Mouse (Mus musculus) kidney, adult 18-20 months (tissue): ENCODE data around the gene Bpi.

ENCODE experiments used
- DNase-seq: peaks from one replicate; pipeline ENCODE4 v3.0.0; 2021

Bpi gene

DNA sequence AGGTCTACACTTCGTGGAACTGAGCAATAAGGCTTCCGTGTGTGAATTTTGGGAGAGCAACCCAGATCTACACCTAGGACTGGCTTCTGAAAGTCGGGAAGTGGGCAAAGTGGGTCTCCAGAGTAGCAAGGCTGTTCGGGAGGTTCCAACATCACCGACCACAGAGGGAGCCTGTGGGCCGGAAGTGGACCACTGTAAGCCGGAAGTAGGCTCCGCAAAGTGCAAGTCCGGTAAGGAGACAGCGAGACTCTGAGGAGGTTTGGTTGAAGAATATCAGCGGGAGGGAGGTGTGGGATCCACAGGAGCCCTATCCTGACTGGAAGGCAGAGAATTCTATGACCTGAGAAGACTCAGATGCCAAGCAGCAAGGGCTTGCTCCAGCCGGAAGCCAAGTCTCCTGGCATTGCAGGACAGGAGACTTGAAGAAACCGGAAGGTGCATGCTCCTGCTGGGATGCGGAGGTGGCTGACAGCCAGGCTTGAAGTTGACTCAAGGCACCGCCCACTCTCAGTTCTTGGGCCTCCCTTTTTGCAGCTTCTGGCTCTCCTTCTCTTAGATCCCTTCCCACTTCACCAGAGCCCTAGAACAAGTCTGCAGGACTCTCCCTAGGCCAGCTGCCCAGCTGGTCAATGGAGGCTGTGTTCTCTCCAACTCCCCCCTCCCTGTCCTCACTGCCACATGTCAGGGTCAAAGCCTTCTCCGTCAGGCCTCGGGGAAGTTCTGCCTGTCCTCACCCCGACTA lies 14.6 kb upstream of the Bpi start:
- no peak for DNase-seq

- DNase-seq, result no peak
Measured at GRCm38 (mm10) chr2:158245072-158245817, 12.6 kb upstream of the Bpi start.

DNA sequence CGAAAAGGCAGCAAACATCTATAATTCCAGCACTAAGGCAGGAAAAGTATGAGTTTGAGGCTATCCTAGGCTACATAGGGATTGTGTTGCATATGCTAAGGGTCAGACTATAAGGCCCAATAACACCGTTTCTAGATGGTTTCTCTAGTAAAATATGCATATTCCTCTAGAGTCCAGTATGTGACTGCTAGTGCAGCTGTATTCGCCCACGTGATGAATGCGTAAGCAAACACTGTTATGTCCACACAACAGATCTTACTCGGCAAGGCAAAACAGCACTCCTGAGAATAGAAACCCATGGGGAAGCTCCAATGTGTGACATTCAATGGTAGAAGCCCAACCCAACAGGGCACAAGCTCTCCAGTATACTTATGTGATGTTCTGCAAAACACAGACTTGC lies 10.0 kb upstream of the Bpi start:
- no peak for DNase-seq

DNA sequence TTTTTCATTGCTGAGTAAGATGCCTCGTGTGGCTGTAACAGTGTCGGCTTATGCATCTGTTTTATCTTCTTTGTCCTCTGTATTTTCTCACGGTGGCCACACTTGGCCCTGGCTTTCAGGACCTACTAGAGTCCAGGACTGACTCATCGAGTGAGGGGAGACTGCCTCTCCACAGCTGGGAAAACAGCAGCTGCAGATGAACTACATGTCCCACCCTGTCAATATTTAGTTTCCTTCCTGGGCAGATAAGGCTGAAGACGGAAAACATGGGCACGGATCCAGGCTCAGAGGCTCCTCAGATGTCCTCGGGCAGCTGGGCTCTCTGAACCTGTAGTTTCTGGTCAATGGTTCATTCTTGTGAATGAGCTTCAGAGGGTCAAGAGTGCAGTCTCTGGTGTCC lies 9.6 kb upstream of the Bpi start:
- DNase-seq, result no peak

DNA sequence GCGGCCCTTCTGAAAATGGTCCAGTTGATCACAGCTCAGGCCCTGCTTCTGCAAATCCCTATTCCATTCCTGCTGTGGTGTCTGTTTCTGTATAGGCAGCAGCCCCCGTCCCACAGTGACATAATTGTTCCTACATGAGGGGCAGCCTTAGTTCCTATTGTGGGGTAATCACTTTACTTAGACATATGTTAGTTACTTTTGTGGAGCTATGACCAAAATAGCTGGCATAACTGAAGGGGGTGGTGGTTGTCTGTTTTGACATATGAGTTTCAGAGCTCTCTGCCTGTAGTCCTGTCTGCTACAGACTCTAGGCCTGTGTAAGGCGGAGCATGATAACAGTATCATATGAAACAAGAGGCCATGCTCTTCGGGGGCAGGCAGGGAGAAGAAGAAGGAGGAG lies 7.3 kb upstream of the Bpi start:
- DNase-seq, result no peak

- no peak for DNase-seq
Measured at GRCm38 (mm10) chr2:158253806-158254205, 4.1 kb upstream of the Bpi start.

DNA sequence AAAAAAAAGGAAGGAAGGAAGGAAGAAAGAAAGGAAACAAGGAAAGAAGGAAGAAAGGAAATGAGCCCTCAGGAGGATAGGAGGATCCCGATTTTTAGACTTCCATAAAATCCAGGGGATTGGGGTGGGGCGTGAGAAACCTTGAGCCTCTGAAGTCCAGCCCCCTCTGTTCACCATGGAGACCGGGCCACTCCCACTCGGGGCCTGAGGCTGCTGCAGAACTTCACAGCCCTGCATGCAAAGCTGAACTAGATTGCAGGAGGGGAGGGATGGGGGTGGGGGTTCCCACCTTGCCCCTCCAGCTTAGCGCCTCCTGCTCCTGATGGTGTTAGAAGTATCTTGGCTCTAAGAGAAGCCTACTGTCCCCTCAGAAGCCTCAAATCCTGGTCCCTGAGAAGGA lies 1.0 kb upstream of the Bpi start:
- DNase-seq, result no peak

DNA sequence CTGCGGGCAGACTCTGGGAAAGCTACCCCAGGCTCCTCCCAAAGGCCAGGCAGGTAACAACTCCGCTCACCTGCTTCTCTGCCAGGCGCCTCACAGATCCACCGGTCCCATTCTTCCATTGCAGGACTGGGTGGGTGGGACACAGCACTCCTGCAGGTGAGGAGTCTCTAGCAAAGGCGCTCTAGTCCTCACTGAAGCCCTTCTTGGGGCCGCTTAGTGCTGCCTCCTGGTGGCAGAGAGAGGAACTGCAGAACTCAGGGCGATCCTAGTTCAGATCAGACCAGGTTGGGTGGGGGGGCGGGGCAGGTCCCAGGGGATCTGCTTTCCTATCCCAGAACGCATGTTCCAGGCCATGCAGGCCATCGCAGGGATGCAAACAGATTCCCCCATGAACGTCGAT lies 887 bp downstream of the Bpi start:
- peak; percentile 78 for DNase-seq

DNA sequence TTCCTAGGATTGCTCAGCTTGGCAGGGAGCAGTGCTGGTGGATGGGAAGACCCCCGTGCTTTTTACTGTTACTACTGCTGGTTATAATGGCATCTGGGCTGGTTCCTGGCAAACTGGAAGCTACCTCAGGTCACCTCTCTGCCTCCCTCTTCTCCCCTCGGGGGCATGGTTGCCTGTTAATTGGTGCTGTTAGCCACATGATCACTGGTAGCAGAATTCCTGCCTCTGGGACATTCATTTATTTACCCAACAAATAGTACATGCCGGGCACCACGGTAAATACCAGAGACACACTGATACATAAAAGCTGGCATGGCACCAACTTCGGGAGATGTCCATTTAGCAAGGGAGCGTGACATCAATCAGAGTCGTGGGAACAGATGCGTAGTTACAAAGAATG lies 1.6 kb downstream of the Bpi start:
- no peak for DNase-seq

- no peak for DNase-seq
Measured at GRCm38 (mm10) chr2:158264877-158265276, 7.0 kb downstream of the Bpi start.

DNA sequence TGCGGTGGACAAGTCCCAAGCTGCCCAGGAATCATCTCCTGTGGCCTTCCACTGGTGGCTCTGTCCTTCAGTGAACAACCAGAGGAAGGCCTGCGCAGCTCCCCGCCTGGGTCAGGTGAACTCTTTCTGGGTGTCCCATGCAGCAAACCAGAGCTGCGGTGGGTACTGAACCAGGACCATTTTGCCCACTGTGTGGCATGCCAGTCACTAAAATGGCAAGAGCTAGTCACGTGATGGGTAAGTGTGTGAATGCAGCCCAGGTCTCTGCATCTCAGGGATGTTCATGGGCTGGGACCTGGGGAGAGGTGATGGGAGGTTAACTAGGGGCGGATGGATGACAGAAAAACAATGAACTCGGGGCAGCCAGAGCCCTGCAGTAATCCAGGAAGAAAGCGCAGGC lies 12.1 kb downstream of the Bpi start:
- DNase-seq, result no peak

DNA sequence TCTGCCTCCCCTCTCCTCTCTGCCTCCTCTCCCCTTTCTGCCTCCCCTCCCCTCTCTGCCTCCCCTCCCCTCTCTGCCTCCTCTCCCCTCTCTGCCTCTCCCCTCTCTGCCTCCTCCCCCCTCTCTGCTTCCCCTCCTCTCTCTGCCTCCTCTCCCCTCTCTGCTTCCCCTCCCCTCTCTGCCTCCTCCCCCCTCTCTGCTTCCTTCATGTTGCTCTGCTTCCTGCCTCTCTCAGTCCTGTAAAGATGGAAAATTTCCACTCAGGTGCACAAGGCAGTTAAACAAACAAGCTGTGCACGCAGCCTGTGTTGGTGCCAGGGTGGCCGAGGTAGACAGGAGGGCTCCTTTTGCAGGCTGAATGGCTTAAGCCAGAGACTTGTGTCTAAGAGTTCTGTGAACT lies 15.8 kb downstream of the Bpi start:
- DNase-seq, result no peak

DNA sequence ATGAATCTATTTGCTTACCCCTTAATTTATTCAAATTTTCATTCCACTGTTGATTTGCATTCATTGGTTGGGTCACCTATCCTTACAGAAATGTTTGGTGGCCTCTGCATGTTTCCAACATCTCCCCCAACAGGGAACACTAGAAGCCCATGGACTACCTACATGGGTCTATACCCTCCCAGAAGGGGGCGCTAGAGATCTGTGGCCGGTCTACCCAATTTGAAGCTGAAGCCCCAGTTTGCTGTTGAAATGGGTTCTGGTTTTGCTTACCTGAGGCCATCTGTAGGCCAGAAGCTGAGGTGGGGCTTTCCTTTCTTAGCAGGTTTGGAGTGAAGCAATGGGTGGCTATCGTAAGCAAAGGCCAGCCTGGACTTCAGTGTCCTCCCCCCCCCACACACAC lies 17.5 kb downstream of the Bpi start:
- no peak for DNase-seq

DNA sequence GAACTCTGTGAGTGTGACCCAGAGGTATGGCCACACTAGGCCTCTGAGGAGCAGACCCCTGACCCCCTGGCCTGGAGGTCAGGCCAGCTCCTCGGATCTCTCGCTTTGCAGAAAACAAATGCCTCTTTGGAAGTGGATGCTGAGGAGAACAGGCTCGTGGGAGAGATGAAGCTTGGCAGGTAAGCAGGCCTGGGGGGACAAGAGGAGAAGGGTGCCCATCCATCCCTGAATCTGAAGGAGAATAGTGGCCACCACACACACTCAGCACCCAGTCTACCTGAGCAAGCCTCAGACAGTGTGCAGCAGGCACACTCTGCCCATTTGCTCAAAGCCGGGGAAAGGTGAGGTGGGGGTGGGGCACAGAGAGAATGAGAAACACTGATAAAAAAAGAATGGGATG lies 17.9 kb downstream of the Bpi start:
- no peak for DNase-seq

DNA sequence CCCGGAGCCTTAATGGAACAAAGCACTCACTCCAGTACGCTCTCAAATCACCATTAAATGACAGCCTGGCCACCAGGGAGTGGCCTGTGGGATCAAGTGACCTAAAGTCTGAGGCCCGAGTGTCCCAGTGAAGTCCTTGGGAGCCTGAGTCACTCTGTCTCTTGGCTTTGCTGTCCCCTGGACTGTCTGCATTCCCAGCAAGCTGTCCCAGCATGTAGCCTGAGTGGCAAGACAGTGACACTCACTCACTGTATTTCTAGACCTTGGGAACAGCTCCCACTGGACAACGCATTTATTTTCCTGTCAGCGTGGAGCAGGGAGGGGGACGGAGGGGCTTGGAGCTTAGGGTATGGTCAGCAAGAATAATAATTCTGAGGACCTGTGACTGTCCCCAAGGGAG lies 18.6 kb downstream of the Bpi start:
- no peak for DNase-seq

- no peak for DNase-seq
Measured at GRCm38 (mm10) chr2:158276878-158277277, 19.0 kb downstream of the Bpi start.

GRCm38 (mm10) chr2:158279656-158280055 lies 21.8 kb downstream of the Bpi start:
- no peak for DNase-seq

DNA sequence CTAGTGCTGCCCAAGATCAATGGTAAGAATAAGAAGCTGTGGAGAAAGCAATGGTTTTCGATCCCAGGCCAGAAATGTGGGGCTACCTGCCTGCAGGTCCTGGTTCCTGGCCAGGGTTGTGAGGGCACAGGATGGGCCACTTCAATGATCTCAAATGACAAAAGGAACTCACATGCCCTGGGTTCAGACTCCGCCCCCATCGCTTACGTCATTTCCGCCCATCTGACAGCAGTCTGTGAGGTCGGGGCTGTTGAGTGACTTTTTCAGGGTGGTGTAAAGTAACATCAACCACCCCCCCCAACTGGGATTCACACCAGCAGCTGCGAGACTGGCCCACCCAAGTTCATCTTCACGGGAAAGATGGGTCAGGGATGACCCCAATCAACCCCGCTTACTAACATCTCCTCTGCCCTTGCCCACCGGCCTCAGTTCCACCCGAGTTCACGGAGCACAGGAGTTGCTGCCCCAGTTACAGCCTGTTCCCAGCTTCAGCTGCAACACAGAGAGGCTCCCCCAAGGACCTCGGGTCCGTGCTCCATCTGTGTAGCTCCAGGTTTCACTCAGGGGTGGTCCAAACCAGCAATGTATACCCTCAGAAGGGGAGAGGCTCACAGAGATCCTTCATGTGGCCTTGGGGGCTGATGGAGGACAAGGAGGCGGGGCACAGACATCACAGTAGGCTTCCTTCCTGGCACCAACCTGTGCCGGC lies 23.8 kb downstream of the Bpi start:
- no peak for DNase-seq

- DNase-seq, result no peak
Measured at GRCm38 (mm10) chr2:158283136-158283535, 25.2 kb downstream of the Bpi start.

DNA sequence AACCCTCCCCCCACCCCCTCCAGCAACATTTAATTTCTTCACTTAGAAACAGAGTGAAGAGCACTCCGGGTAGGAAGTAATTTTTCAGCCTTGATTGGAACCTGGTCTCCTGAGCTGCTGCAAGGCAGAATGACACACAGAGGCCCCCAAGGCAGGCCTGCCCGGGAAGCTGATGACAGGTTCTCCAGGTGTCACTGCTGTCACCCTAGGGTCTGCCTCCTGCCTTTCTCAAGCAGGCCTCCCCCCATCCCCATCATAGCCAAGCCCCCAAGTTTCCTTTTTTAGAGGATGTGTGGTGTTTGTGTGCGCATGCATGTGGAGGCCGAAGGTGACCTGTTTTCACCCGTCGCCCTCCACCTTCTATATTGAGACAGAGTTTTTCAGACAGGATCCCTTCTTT lies 25.9 kb downstream of the Bpi start:
- no peak for DNase-seq

GRCm38 (mm10) chr2:158284571-158284970 lies 26.7 kb downstream of the Bpi start:
- DNase-seq, result peak; percentile 64

DNA sequence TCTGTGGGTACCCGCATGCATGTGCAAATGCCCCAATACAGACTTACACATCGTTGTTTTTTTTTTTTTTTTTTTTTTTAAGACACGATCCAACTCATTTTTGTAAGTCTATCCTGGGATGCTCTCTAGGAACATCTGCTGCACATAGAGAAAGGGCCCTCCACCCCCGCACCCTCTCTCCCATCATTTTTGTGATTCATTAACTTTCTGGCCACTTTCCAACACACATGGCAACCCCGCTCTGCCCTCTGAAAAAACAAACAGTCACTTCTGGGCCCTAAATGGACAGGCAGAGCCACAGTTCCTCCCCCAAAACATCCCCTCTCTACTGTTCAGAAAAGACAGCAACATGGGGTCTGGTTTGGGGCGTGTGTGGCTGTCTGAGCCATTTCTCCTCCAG lies 27.8 kb downstream of the Bpi start:
- DNase-seq, result no peak

GRCm38 (mm10) chr2:158295700-158296099 lies 37.8 kb downstream of the Bpi start:
- no peak for DNase-seq

DNA sequence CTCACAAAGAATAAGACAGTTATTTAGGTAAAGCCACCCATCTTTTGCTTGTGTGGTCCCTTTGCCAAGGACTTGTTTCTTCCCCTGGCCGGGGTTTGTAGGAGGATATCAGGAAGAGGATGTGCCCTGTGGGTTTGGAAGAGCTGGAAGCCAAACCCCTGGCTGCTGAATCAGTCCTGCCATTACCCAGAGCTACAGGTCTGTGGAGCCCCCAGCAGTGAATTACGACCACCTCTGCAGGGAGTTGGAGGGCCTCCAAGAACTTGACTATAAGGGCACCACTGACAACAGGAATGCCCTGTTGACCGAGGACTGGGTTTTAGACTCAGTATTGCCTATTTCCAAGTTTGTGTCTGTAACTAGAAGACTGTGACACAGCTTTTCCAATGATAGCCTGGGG lies 41.3 kb downstream of the Bpi start:
- no peak for DNase-seq
